Mouse (Mus musculus): ENCODE results near the gene Ucn2. TPM values are rescaled to one million over a fixed set of nuclear protein-coding genes. Genes with fewer than 3 reads are reported as not detected.

Ucn2 gene
- polyA plus RNA-seq, 1 experiment from 2014 or later, result not detected

MicroRNAs within 50 kb of the gene (microRNA counts, 519-probe panel; counts per million panel counts)
- microRNA mmu-miR-711, result 35.7 counts per million

Small RNAs within 50 kb of the gene (microRNA-seq; reads per million reads assigned to microRNA genes)
- not detected for gene Mir711

Other genes with a start within 250 kb of the Ucn2 start
- gene Ip6k2, start 202.2 kb upstream of the Ucn2 start, polyA plus RNA-seq (2015; fragmentation: Nextera tagmentation; extraction: Ambion mirVana), result 57.2 and 59.4 TPM in 2 replicates
- 11.3 and 14.5 TPM in 2 replicates for gene Nckipsd, start 177.6 kb upstream of the Ucn2 start, polyA plus RNA-seq (2015; fragmentation: Nextera tagmentation; extraction: Ambion mirVana)
- 0.47 and 0.61 TPM in 2 replicates for gene Celsr3, start 159.7 kb upstream of the Ucn2 start, polyA plus RNA-seq (2015; fragmentation: Nextera tagmentation; extraction: Ambion mirVana)
- gene Slc26a6, start 132.7 kb upstream of the Ucn2 start, polyA plus RNA-seq (2015; fragmentation: Nextera tagmentation; extraction: Ambion mirVana), result 75.9 and 94.2 TPM in 2 replicates
- gene Tmem89, start 71.4 kb upstream of the Ucn2 start, polyA plus RNA-seq (2015; fragmentation: Nextera tagmentation; extraction: Ambion mirVana), result 0.18 TPM in 1 of 2 replicates, not detected in the other
- gene Uqcrc1, start 49.4 kb upstream of the Ucn2 start, polyA plus RNA-seq (2015; fragmentation: Nextera tagmentation; extraction: Ambion mirVana), result 730 and 748 TPM in 2 replicates
- 0.99 and 1.2 TPM in 2 replicates for gene Col7a1, start 32.4 kb upstream of the Ucn2 start, polyA plus RNA-seq (2015; fragmentation: Nextera tagmentation; extraction: Ambion mirVana)
- gene Pfkfb4, start 5.8 kb downstream of the Ucn2 start, polyA plus RNA-seq (2015; fragmentation: Nextera tagmentation; extraction: Ambion mirVana), result 15.1 and 21.7 TPM in 2 replicates
- 162 and 184 TPM in 2 replicates for gene Shisa5, start 52.6 kb downstream of the Ucn2 start, polyA plus RNA-seq (2015; fragmentation: Nextera tagmentation; extraction: Ambion mirVana)
- 13.0 and 14.4 TPM in 2 replicates for gene Trex1, start 73.7 kb downstream of the Ucn2 start, polyA plus RNA-seq (2015; fragmentation: Nextera tagmentation; extraction: Ambion mirVana)
- gene Atrip, start 88.1 kb downstream of the Ucn2 start, polyA plus RNA-seq (2015; fragmentation: Nextera tagmentation; extraction: Ambion mirVana), result 18.4 and 21.5 TPM in 2 replicates
- 20.0 and 20.2 TPM in 2 replicates for gene Ccdc51, start 96.5 kb downstream of the Ucn2 start, polyA plus RNA-seq (2015; fragmentation: Nextera tagmentation; extraction: Ambion mirVana)
- gene Tma7, start 96.6 kb downstream of the Ucn2 start, polyA plus RNA-seq (2015; fragmentation: Nextera tagmentation; extraction: Ambion mirVana), result 597 and 612 TPM in 2 replicates
- 4.7 and 5.2 TPM in 2 replicates for gene Plxnb1, start 109.4 kb downstream of the Ucn2 start, polyA plus RNA-seq (2015; fragmentation: Nextera tagmentation; extraction: Ambion mirVana)
- not detected in 2 replicates for gene Fbxw21, start 176.0 kb downstream of the Ucn2 start, polyA plus RNA-seq (2015; fragmentation: Nextera tagmentation; extraction: Ambion mirVana)
- not detected in 2 replicates for gene Fbxw13, start 210.0 kb downstream of the Ucn2 start, polyA plus RNA-seq (2015; fragmentation: Nextera tagmentation; extraction: Ambion mirVana)
- not detected in 2 replicates for gene Fbxw20, start 248.7 kb downstream of the Ucn2 start, polyA plus RNA-seq (2015; fragmentation: Nextera tagmentation; extraction: Ambion mirVana)